Mouse (Mus musculus) neural tube, embryonic 11.5 days (tissue): ENCODE measurements at regions not wholly inside any gene's neighbourhood (a gene's known extent, or its start where the extent isn't known, plus 50 kb on each side); places are given as distances from the start of the nearest gene placed in this dataset.

Source experiments
- ATAC-seq: fragments of 200-750 bp; cut with Nextera tagmentation; 2 replicates; pipeline ENCODE4 v1.8.0; 2017; ENCODE audit warnings: moderate number of reproducible peaks, mild to moderate bottlenecking, moderate TSS enrichment, moderate library complexity; ENCODE audit not compliant: insufficient read depth, low FRiP score, low TSS enrichment
- DNase-seq: peaks from one replicate; pipeline ENCODE4 v3.0.0-alpha.2; 2015; ENCODE audit warnings: low spot score
- H3K27ac ChIP-seq: fragments of 300-500 bp; sonication (generic); 2 replicates; pipeline ENCODE4 v1.5.1; 2014; ENCODE audit warnings: low read depth, mild to moderate bottlenecking, low read length
- H3K27me3 ChIP-seq: fragments of 300-500 bp; sonication (generic); 2 replicates; pipeline ENCODE4 v1.6.1; 2014; ENCODE audit warnings: mild to moderate bottlenecking, low read length, mixed read lengths; ENCODE audit not compliant: control insufficient read depth, insufficient read depth
- H3K36me3 ChIP-seq: fragments of 300-500 bp; sonication (generic); 2 replicates; pipeline ENCODE4 v1.6.1; 2014; ENCODE audit warnings: mild to moderate bottlenecking, low read length, moderate library complexity, mixed read lengths; ENCODE audit not compliant: control insufficient read depth, insufficient read depth
- H3K4me1 ChIP-seq: fragments of 300-500 bp; sonication (generic); 2 replicates; pipeline ENCODE4 v1.6.1; 2014; ENCODE audit warnings: low read length, mixed read lengths; ENCODE audit not compliant: control insufficient read depth, insufficient read depth
- H3K4me2 ChIP-seq: fragments of 300-500 bp; sonication (generic); 2 replicates; pipeline ENCODE4 v1.6.1; 2014; ENCODE audit warnings: low read depth, mild to moderate bottlenecking, moderate library complexity
- H3K4me3 ChIP-seq: fragments of 300-500 bp; sonication (generic); 2 replicates; pipeline ENCODE4 v1.5.1; 2014; ENCODE audit warnings: low read depth, low read length
- H3K9ac ChIP-seq: fragments of 300-500 bp; sonication (generic); 2 replicates; pipeline ENCODE4 v1.6.1; 2014; ENCODE audit warnings: mild to moderate bottlenecking, low read length
- H3K9me3 ChIP-seq: fragments of 300-500 bp; sonication (generic); 2 replicates; pipeline ENCODE4 v1.6.1; 2016; ENCODE audit warnings: low read length; ENCODE audit not compliant: control insufficient read depth
- WGBS: fragments of 180-500 bp; shearing (Covaris S2); extraction: QIAGEN DNeasy Blood & Tissue Kit; methylation state at CpG from one replicate; pipeline ENCODE4 v1.1.7; 2014; 5-methylcytosine and 5-hydroxymethylcytosine counted together

DNA sequence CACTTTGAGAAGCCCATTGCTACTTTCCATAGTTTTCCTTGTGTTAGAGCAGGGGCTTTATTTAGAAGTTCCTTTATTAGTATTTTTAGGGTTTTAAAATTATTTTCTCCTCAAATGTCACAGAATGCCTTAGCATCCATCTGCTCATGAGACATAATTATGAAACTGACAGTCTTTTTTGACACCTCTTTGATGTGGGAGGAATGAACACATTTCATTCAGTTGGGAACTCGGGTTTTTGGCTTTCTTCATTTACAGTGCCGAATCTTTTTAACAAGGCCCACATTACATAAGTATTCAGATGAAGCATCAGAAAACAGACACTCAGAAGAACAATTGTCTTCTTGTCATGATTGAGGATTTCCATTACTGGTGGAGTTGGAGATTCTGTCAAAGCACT, 843.6 kb downstream of the Lrrtm4 start:
- no peaks in the 10 kb centered on the region for H3K27me3 ChIP-seq
- no peaks in the 10 kb centered on the region for H3K36me3 ChIP-seq
- WGBS, result 86% methylated on average over 2 of the region's 2 CpGs
- H3K9me3 ChIP-seq, result no peaks in the 10 kb centered on the region
- DNase-seq (no peak), ATAC-seq (no peak)
- H3K9ac ChIP-seq, result no peak overlapping the region
- H3K4me2 ChIP-seq, result no peak overlapping the region
- H3K27ac ChIP-seq, result no peak overlapping the region
- H3K4me3 ChIP-seq, result no peak overlapping the region
- no peaks in the 10 kb centered on the region for H3K4me1 ChIP-seq

DNA sequence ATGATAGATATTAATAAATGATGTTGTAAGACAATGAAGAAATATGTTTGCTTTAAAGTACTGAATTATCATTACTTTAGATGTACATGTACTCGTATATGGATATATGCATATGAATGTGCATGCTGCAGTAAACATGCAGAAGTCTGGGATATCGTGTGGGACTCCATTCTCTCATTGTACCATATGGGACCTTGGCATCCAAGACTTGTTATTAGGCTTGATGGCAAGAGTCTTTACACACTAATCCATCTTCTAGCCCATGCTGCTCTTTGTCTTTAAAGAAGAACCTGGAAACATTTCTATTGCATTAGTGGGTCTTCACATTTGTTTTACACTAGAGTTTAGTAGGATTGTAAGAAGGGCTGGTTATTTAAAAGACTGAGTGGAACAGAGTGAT, 844.1 kb downstream of the Lrrtm4 start:
- 90% methylated on average over 2 of the region's 2 CpGs for WGBS
- no peak for ATAC-seq

DNA sequence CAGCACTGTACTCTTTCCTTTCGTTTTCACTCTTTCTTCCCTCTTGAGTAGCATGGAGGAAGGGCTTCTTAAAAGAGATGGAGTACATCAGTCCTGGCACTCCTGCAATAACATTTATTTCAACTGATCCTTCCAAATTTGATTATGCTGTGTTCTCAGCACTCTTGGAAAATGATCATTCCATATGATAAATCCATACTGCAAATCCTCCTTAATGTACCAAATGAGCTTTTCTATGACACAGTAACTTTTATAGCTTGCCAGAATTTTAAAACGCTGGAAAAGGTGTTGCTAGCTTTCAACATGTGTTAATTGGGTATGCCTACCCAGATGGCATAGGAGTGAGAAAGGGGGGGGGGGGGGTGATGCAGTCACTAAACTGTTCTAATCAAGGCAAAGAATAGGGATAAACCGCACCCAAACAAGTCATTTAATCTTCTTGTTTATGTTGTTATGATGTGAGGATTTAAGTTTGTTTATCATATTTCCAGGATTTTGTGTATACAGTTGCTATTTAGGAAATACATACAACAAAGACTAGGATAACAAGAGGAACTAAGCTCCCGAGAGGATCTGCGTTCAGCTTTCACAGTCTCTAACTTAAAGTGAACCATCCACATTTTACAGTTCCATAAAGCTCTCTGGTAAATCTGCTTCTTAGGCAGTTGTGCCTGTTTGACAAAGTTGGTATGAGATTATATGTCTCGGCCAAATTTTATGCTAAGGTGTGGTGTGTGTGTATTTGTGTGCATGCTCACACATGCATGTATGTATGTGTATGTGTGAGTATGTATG, 847.3 kb downstream of the Lrrtm4 start:
- WGBS, result 88% methylated on average over 6 of the region's 6 CpGs
- Histone ChIP-seq H3K36me3 (no peaks in the 10 kb centered on the region), H3K27me3 (no peaks in the 10 kb centered on the region)

More for the DNA sequence above, 844.1 kb downstream of the Lrrtm4 start:
- H3K9ac ChIP-seq, result no peak overlapping the region
- H3K27me3 ChIP-seq, result no peaks in the 10 kb centered on the region
- H3K4me2 ChIP-seq, result no peak overlapping the region
- H3K27ac ChIP-seq, result no peak overlapping the region
- H3K36me3 ChIP-seq, result no peaks in the 10 kb centered on the region
- H3K4me3 ChIP-seq, result no peak overlapping the region
- H3K4me1 ChIP-seq, result no peaks in the 10 kb centered on the region
- no peak for DNase-seq
- no peaks in the 10 kb centered on the region for H3K9me3 ChIP-seq

DNA sequence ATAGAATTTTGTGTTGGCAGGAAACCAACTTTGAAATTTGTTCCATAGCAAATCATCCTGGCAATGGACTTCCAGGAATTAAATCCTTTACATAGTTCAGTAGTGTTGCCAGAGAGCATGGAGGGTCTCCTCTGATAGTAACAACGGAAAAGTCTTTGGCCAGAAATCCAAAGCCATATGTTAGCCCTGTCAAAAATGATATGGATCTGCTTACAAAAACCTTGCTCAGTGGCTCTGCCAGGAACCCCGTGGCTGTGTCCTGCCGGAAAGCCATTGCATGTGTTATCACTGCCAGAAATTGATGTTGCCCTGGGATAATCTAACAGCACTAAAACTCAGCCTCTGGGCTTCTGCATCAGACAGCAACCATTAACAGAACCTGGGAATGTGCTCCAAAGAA, 866.7 kb downstream of the Lrrtm4 start:
- H3K36me3 ChIP-seq, result no peaks in the 10 kb centered on the region
- no peaks in the 10 kb centered on the region for H3K4me1 ChIP-seq
- no peak overlapping the region for H3K9ac ChIP-seq
- WGBS, result 83% methylated on average over 3 of the region's 3 CpGs
- H3K27me3 ChIP-seq, result no peaks in the 10 kb centered on the region
- no peaks in the 10 kb centered on the region for H3K9me3 ChIP-seq
- H3K4me3 ChIP-seq, result no peak overlapping the region
- no peak overlapping the region for H3K27ac ChIP-seq
- no peak for ATAC-seq
- no peak for DNase-seq
- no peak overlapping the region for H3K4me2 ChIP-seq

More for the DNA sequence above, 847.3 kb downstream of the Lrrtm4 start:
- Histone ChIP-seq H3K9ac (no peak overlapping the region), H3K4me1 (no peaks in the 10 kb centered on the region), H3K27ac (no peak overlapping the region), H3K4me2 (no peak overlapping the region), H3K4me3 (no peak overlapping the region), H3K9me3 (no peaks in the 10 kb centered on the region)
- DNase-seq, result no peak
- no peak for ATAC-seq

DNA sequence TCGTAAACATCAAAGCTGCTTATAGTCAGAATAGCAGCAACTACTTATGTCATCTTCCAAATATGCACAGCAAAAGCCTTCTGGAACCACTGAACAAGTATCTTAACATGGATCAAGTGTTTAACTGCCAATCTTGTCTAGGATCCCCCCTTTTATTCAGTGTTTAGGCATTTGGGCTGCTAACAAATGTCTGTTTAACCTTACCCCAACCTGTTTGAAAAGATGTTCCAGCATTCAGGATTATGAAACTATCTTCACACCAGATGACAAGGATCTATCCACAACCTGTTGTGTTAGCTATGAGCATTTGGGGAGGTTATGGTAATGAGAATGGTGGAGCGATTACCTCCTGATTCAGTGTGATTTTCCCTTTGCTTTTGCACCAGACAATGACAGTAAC, 886.5 kb downstream of the Lrrtm4 start:
- DNase-seq, result no peak
- 94% methylated on average over 2 of the region's 2 CpGs for WGBS
- H3K36me3 ChIP-seq, result no peaks in the 10 kb centered on the region
- no peak overlapping the region for H3K27ac ChIP-seq
- ATAC-seq, result no peak
- H3K4me2 ChIP-seq, result no peak overlapping the region
- H3K9ac ChIP-seq, result no peak overlapping the region
- H3K27me3 ChIP-seq, result no peaks in the 10 kb centered on the region
- no peaks in the 10 kb centered on the region for H3K9me3 ChIP-seq
- no peaks in the 10 kb centered on the region for H3K4me1 ChIP-seq
- no peak overlapping the region for H3K4me3 ChIP-seq

DNA sequence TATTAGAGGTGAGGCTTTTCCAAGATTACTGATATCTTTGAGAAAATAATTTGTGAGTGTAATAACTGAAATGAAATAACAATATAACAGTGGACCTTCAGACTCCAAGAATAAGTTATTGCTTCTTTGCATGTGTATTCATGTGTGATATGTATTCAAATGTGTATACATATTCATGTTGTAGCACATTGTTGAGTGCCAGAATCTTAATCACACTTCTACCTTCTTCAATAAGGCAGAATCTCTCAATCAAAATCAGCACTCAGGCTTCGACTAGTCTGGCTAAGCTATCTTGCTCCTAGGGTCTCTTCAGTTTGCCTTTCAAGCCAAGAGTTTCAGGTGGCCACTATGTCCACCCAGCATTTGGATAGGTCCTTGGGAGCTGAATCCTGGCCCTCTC, 911.1 kb downstream of the Lrrtm4 start:
- no peak overlapping the region for H3K27ac ChIP-seq
- no peaks in the 10 kb centered on the region for H3K36me3 ChIP-seq
- H3K4me1 ChIP-seq, result no peaks in the 10 kb centered on the region
- no peaks in the 10 kb centered on the region for H3K9me3 ChIP-seq
- H3K4me2 ChIP-seq, result no peak overlapping the region
- no peak overlapping the region for H3K9ac ChIP-seq
- no peaks in the 10 kb centered on the region for H3K27me3 ChIP-seq
- H3K4me3 ChIP-seq, result no peak overlapping the region
- WGBS, result 75% methylated on average over 1 of the region's 1 CpGs
- ATAC-seq, result no peak
- DNase-seq, result no peak

DNA sequence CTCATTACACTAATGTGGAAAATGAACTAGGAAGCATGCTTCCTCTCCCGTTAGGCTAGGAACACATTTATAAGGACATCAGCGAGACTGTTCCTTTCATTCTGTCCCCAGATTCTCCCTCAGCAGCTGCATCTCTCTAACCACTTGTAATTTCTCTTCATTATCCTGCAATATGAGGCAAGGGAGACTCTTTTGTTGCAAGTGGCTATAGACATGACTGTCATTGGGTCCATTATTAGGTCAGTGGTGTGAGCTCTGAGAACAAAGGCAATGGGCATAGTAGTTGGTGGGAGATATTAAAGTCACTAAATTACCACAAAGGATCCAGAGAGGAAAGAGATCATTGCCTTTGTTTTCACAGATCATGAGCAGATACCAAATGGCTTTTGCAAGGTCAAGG, 948.3 kb upstream of the Gcfc2 start:
- DNase-seq, result peak; percentile 11
- H3K27ac ChIP-seq, result no peak overlapping the region
- WGBS, result 57% methylated on average over 2 of the region's 2 CpGs
- no peak overlapping the region for H3K9ac ChIP-seq
- H3K27me3 ChIP-seq, result no peaks in the 10 kb centered on the region
- H3K4me3 ChIP-seq, result no peak overlapping the region
- H3K36me3 ChIP-seq, result no peaks in the 10 kb centered on the region
- H3K9me3 ChIP-seq, result no peaks in the 10 kb centered on the region
- no peaks in the 10 kb centered on the region for H3K4me1 ChIP-seq
- ATAC-seq, result no peak
- H3K4me2 ChIP-seq, result no peak overlapping the region

DNA sequence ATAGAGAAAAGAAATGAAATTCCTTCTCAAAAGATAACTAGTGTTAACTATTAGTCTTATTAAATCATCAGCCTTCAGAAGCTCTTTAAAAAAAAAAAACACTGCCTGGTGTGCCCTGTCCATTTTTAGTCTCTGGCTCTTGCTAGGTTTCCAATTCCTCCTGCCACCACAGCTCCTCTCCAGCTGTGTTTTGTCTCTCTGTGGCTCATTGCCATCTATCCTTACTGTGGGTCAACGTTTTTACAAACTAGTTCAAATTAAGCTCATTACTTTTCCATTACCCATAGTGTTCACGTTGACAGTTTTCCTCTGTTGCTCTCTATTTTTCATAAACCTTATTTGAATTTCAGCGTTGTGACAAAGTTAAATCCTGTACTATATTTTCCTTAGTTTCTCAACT, 930.0 kb upstream of the Gcfc2 start:
- DNase-seq (no peak), ATAC-seq (no peak)
- Histone ChIP-seq H3K4me3 (no peak overlapping the region), H3K4me1 (no peaks in the 10 kb centered on the region), H3K9me3 (no peaks in the 10 kb centered on the region), H3K4me2 (no peak overlapping the region), H3K27me3 (no peaks in the 10 kb centered on the region), H3K9ac (no peak overlapping the region), H3K27ac (no peak overlapping the region), H3K36me3 (no peaks in the 10 kb centered on the region)
- 63% methylated on average over 3 of the region's 3 CpGs for WGBS

DNA sequence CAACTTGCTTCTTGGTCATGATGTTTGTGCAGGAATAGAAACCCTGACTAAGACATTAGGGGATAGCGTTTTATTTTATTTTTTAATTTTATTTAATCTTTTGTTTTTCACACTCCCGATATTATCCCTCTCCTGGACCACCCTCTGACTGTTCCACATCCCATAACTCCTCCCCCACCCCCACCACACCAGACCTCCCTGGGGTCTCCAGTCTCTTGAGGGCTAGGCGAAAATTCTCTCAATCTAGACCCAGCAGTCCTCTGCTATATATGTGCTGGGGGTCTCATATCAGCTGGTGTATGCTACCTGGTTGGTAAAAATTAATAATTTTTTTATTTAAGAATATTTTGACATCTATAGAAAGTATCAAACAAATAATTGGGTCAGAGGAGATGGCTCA, 898.9 kb upstream of the Gcfc2 start:
- DNase-seq, result no peak
- WGBS, result 95% methylated on average over 3 of the region's 3 CpGs
- H3K4me1 ChIP-seq, result no peaks in the 10 kb centered on the region
- no peak overlapping the region for H3K9ac ChIP-seq
- no peak overlapping the region for H3K27ac ChIP-seq
- H3K4me3 ChIP-seq, result no peak overlapping the region
- no peaks in the 10 kb centered on the region for H3K36me3 ChIP-seq
- ATAC-seq, result peak; percentile 50; the same call in 1 of the 2 replicates
- H3K4me2 ChIP-seq, result no peak overlapping the region
- no peaks in the 10 kb centered on the region for H3K9me3 ChIP-seq
- H3K27me3 ChIP-seq, result no peaks in the 10 kb centered on the region
